Mouse (Mus musculus) ES-Bruce4 (cell line): ENCODE results near the gene Leo1.

ENCODE experiments used
- CTCF ChIP-seq: IDR thresholded peaks from one replicate; pipeline ENCODE4 v1.8.1; 2011; ENCODE audit warnings: low read depth, low read length
- EP300 ChIP-seq: IDR thresholded peaks from 2 replicates; pipeline ENCODE4 v1.6.1; 2011; ENCODE audit warnings: low read depth, low read length; ENCODE audit not compliant: insufficient read depth

- TF ChIP-seq CTCF (no peak), EP300 (no peak)
Measured at GRCm38 (mm10) chr9:75395971-75396370, 45.4 kb upstream of the Leo1 start.
